Mouse (Mus musculus) left cerebral cortex, adult 8-10 months (tissue): ENCODE measurements at regions not wholly inside any gene's neighbourhood (a gene's known extent, or its start where the extent isn't known, plus 50 kb on each side); places are given as distances from the start of the nearest gene placed in this dataset.
A peak's percentile ranks its signal among the peaks of the same experiment; 100 is the strongest.

Source experiments
- DNase-seq, 2 experiments: peaks; one replicate each; pipeline ENCODE4 v3.0.0; 2022; ENCODE audit warnings: low spot score in 2 of 2

- no peak for DNase-seq
Observed at GRCm38 (mm10) chr1:163190841-163191240, 105.4 kb upstream of the Mroh9 start.

GRCm38 (mm10) chr1:163181851-163182250 lies 96.4 kb upstream of the Mroh9 start:
- DNase-seq: no peak

DNA sequence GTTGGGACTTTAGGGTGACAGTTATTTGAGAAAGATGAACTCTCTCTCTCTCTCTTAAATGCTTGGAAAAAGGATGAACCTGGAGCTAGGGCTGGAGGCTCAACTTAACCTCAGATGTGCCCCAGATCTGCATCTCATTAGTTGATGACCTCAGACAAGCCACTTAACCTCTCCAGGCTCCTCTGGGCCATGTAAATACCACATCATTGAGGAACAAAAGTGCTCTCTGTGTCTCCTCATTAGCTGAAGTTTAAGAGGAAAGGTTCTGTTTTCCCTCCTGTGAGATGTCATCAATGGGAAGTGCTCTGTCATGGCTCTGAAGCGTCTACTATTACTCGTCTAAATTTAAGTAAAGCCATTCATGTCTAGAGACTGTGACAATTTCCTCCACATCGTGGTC lies 91.5 kb upstream of the Mroh9 start:
- no peak for DNase-seq

DNA sequence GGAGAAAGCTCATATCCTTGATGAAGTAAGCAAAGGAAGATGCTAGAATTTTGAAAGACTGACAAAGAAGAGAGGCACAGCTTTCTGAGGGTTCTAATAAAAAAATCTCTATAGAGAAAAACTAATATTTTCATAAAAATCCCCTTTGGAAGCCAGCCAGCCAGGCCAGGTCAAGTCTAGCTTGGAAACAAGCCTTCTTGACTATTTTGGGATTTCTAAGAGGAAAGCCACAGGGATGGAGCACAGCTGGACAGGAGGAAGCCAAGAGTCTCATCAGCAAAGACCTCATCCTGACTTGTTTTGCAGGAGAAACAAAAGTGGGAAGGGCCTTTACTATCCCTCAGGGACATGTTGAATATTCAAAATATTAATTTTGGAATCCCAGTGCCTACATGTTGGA lies 81.6 kb upstream of the Mroh9 start:
- DNase-seq: no peak

- DNase-seq: no peak
Observed at GRCm38 (mm10) chr1:163163636-163164035, 78.2 kb upstream of the Mroh9 start.

DNA sequence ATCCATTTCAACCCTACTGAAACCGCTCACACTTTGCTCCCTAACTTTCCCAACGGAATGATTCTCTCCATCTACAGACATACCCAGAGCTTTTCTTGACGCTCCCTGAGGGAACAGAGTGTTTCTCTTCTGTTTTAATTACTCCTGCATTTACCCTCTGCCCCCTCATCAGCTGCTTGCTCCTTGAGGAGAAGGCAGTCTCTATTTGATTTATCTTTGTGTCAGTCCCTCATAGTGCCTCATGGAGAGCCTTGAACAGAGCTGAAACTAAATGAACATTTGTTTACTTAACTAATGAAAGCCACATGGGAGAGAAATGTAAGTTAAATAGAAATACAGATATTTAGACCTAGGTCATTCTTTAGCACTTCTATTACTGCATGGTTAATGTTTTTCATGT lies 74.4 kb upstream of the Mroh9 start:
- DNase-seq: no peak

DNA sequence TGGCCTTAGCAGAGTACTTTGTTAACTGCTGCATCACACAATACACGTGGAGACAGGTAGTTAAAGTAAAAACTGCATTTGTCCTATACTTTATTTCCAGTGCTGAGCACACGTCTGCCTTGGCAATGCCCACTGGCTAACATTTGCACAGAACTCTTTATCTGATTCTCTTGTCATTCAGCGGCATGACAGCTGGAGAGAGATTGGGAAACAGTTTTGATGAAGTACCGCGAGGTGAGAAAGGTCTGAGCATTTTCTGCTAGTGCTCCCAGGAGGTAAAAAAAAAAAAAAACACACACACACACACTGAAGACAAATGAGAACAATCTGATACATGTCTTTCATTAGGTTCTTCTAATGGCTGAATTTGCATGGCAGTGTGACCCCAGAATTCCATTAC lies 73.0 kb upstream of the Mroh9 start:
- no peak for DNase-seq

DNA sequence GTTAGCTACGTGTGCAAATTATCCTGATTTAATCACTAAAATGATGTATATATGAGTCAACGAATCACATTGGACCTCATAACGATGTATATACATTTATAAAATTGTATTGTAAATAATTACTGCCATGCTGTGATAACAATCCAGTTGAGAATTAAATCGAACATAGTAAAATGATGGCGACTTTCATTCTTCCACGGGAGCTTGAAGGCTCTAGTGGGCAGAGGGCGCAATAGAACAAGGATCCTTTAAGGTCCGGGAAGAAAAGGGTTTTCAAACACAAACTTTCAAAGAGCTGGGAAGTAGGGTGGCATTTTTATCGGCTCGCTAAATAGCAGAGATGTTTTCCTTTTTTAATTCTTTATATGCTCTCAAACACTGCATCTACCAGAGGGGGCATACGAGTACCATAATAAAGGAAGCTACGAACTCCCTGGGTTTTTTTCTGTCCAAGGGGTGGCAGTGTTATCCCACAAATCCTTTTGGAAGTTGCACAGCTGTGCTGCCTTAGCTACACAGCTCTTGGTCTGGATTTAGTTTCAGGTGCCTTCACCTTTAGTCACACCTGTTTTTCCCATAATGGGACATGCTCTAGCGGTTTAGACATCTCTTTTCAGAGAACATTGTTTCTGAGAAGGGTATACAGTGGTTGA lies 64.9 kb upstream of the Mroh9 start:
- peak; percentile 44 for DNase-seq

DNA sequence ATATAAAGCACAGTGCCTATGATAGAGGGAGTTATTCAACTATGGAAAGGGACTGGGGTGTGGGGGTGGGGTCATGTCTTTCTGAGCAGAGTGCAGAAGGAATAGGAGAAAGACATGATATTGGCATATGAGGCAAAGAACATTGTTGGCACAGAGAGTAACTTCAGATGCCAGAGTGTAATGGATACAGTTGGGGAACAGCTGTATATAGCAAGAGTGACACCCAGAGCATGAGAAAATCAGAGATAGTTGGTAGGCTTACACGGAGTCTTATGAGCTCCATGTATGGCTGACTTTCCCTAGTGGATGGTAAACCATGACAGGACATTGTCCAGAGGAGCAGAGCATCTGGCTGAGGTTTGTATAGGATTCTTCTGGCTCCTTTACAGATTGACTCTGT lies 61.2 kb upstream of the Mroh9 start:
- no peak for DNase-seq

GRCm38 (mm10) chr1:163143113-163143512 lies 57.6 kb upstream of the Mroh9 start:
- DNase-seq: no peak

DNA sequence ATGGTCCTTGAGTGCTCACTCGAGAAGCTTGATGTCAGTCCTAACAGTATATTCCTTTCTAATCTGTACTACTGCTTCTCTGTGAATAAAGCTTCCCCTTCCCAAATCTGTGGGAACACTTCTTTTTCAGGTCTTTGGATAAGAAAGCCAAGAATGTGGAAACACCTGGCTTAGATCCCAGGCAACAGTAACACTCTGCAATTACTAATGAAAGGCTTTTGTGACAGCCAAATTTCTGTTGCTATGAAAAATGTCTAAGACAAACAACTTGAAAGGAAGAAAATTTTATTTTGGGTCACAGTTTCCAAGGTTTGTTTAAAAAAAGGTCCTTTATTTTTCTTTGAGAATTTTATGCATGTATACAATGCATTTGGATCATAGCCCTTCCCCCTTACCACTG lies 56.0 kb upstream of the Mroh9 start:
- DNase-seq: no peak

GRCm38 (mm10) chr1:163138179-163138578 lies 52.7 kb upstream of the Mroh9 start:
- no peak for DNase-seq
